Comparison of ENCODE assay signal across 8 mouse cellular contexts in the genomic region with DNA sequence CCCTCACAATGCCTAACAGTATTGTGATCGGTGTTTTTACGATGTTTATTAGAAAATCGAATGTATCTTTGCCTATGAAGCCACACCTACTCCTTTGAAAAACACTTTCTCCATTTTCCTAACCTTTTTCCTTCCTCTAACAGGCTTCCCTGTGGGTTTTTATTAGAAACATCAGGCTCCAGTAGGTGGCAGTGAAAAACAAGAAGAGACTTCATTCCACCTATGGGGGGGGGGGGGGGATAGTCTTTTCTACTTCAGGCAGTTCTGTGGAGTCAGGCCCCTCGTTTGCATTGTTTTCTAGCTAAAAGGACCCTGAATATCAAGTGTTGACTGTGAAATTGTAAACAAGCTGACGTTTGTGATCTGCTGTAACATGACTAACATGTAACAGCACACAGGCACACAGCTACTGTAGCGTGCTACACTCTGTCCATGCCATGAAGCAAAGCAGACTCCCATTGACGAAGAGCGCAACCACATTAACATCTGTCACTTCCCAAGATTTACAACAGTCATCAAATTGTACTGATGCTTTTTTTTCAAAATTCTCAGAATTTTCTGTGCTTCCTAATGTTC. TPM values are rescaled to one million over a fixed set of nuclear protein-coding genes. Genes with fewer than 3 reads are reported as not detected.
DNase-seq lines count a peak whose midpoint lies in the region; ATAC-seq and TF ChIP-seq lines count a peak whose summit lies in the region.

No protein-coding gene starts in this region.

- H3K4me2 ChIP-seq in embryonic facial prominence, embryonic 14.5 days (ENCODE audit: low read depth, low read length) = no peak overlapping the region

- H3K79me2 ChIP-seq in macrophage (ENCODE audit: inconsistent target) = no peaks in the 10 kb centered on the region

- H3K27ac ChIP-seq in gastrocnemius, adult 2 months = no peak overlapping the region
- H3K27ac ChIP-seq in embryonic facial prominence, embryonic 14.5 days (replicated peaks; ENCODE audit: low read depth, low read length) = no peak overlapping the region
- peak overlapping the region; percentile 67 for H3K27ac ChIP-seq in macrophage

- H3K36me3 ChIP-seq in embryonic facial prominence, embryonic 14.5 days (ENCODE audit: control insufficient read depth, insufficient read depth, low read length) = peaks cover 22% of the 10 kb centered on the region
- H3K36me3 ChIP-seq in macrophage (ENCODE audit: inconsistent target) = peaks cover 15% of the 10 kb centered on the region

- DNase-seq in gastrocnemius, adult 2 months = no peak
- no peak for DNase-seq in gastrocnemius, postnatal 10 days
- DNase-seq in ES-CJ7 (ENCODE audit: low read depth, low spot score) = peak; percentile 8
- peak; percentile 75 for DNase-seq in embryonic facial prominence, embryonic 14.5 days (ENCODE audit: low spot score)
- DNase-seq in right cerebral cortex, postnatal 14 days = no peak
- DNase-seq in testis, postnatal 14 days (ENCODE audit: low spot score) = no peak

- no peaks in the 10 kb centered on the region for H3K27me3 ChIP-seq in embryonic facial prominence, embryonic 14.5 days (replicated peaks; ENCODE audit: control insufficient read depth, insufficient read depth, low read length)

- 46% methylated on average over 8 of the region's 8 CpGs for WGBS in embryonic facial prominence, embryonic 14.5 days
- WGBS in macrophage (ENCODE audit: missing documents) = 42% methylated on average over 8 of the region's 8 CpGs

- intact Hi-C loops in gastrocnemius, adult 2 months (cut with DNase I) = loop anchor here (2.0 to 10.0 kb wide), 2 partner anchors 148 to 180 kb away; no protein-coding TSS in a partner anchor

- ATAC-seq in embryonic facial prominence, embryonic 14.5 days (ENCODE audit: low read depth) = peak; percentile 31
- no peak for ATAC-seq in cerebellum, adult (ENCODE audit: insufficient number of reproducible peaks, low FRiP score, low TSS enrichment)

- no peak overlapping the region for H3K9ac ChIP-seq in embryonic facial prominence, embryonic 14.5 days (ENCODE audit: low read depth, low read length)

- no peaks in the 10 kb centered on the region for H3K4me1 ChIP-seq in embryonic facial prominence, embryonic 14.5 days (ENCODE audit: control insufficient read depth, insufficient read depth, low read length)

- H3K4me3 ChIP-seq in gastrocnemius, adult 2 months = no peak overlapping the region
- no peak overlapping the region for H3K4me3 ChIP-seq in embryonic facial prominence, embryonic 14.5 days (ENCODE audit: low read depth, low read length)
- H3K4me3 ChIP-seq in macrophage (ENCODE audit: inconsistent target) = no peak overlapping the region

- no peaks in the 10 kb centered on the region for H3K9me3 ChIP-seq in embryonic facial prominence, embryonic 14.5 days (ENCODE audit: control insufficient read depth, low read length)

- TF ChIP-seq CTCF in gastrocnemius, adult 2 months (IDR thresholded peaks at IDR 0.05) = peak; percentile 63

RNA-seq across cellular contexts. Expression of a gene that starts 41.5 kb away (rescaled TPM):
- 10 to 100 TPM; 21.0 to 24.9 TPM for total RNA-seq in gastrocnemius, adult 2 months (2021)
- total RNA-seq in gastrocnemius, postnatal 10 days (2021) = 10 to 100 TPM; 26.3 to 34.4 TPM
- 84.2 and 87.8 TPM in 2 replicates for polyA plus RNA-seq in embryonic facial prominence, embryonic 14.5 days (2014; fragmentation: Nextera tagmentation; extraction: Ambion mirVana)
- total RNA-seq in macrophage (2018; cell fraction: chromatin; rRNA removed) = 100 to 1,000 TPM in 1 of 26 experiments, 10 to 100 TPM in 25; 27.2 to 109 (median 57.9) TPM
- total RNA-seq in macrophage (2018; cell fraction: cytosol; rRNA removed) = 10 to 100 TPM; 31.1 to 55.3 (median 41.9) TPM
- 10 to 100 TPM; 36.9 to 81.8 (median 62.8) TPM for total RNA-seq in macrophage (2018; cell fraction: nucleus; rRNA removed)
- polyA plus RNA-seq in macrophage (2018) = 29.4 to 43.2 TPM (median 36.8 TPM) in 3 replicates

Comparison
In these comparisons a context has a peak if more than half of its experiments do, and no peak if none do; other contexts are left out.
1. DNase-seq: peak in ES-CJ7 (single experiment) and embryonic facial prominence, embryonic 14.5 days (single experiment); none in gastrocnemius, adult 2 months (single experiment), gastrocnemius, postnatal 10 days (single experiment), right cerebral cortex, postnatal 14 days (single experiment) and testis, postnatal 14 days (single experiment).